Mouse (Mus musculus) B cell, adult 2 months (primary cell): Measurements from ENCODE around the gene Thap7.

ENCODE experiments used
- DNase-seq, 2 experiments: peaks; one replicate each; pipeline ENCODE4 v3.0.0; 2022

Gene Thap7

DNA sequence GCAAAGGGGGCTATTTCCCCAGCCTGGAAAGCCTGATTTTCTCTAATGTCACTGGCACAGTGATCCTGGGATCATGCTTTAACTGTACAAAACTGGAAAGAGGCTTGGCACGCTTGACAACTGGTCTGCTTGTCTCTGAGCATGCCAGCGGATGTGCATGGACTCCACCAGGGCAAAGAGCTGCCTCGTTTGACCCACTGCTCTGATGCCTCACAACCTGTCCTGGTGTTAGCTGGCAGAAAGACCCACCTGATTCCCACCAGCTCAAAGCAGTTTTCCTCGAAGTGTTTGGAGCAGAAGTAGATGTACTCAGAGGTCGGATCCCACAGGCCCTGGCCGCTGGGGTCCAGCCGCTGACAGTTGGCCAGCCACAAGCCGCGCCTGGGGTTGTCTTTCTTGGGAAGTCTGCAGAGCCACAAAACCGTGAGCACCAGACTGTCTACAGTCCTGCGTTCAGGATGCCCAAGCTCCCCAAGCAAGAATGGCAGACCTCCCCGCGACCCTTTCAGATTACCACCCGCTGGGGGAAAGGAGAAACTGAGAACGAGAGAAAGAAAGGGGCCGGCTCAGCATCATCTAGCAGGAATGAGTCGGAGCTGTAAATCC is 852 bp downstream of the Thap7 start:
- DNase-seq, result no peak

- DNase-seq, result no peak
Measured at GRCm38 (mm10) chr16:17528276-17528675, 2.7 kb downstream of the Thap7 start.

GRCm38 (mm10) chr16:17527606-17528005 is 3.3 kb downstream of the Thap7 start:
- no peak for DNase-seq

DNA sequence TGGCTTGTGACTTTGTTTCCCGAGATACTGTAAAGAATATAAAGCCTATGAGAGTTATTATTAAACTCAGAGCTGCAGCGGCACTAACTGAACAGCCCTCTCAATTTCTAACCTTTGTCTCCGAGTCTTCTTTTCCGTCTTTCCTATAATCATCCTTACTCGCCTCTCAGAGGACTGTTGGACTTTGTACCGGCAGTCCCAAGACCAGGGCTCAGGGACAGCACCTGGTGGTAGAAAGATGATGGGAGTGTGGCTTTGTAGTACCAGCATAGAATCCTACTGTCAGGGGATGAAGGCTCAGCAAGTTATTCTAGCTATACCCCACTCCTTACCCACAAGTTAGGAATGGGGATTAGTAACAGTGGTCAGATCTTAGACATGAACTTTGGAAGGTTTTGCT is 4.7 kb downstream of the Thap7 start:
- DNase-seq, result no peak

DNA sequence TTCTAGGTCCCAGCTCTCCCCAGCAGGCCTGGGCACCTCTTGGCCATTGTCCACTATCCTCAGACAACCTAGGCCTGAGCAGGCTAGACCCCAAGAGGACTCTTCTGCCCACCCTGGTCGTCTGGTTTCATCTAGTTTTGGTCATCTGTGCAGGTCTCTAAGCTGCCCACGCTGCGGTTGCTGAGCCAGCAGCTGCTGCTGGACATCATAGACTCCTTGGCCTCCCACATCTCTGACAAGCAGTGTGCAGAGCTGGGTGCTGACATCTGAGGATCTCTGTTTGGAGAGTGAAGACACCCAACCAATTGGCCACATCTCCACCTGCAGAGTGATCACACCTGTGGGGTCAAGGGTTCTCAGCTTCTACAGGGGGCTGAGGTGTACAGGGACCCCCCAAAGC is 5.4 kb downstream of the Thap7 start:
- no peak for DNase-seq

- DNase-seq, result no peak
Measured at GRCm38 (mm10) chr16:17524156-17524555, 6.8 kb downstream of the Thap7 start.

GRCm38 (mm10) chr16:17518910-17519309 is 12.0 kb downstream of the Thap7 start:
- DNase-seq, result no peak

DNA sequence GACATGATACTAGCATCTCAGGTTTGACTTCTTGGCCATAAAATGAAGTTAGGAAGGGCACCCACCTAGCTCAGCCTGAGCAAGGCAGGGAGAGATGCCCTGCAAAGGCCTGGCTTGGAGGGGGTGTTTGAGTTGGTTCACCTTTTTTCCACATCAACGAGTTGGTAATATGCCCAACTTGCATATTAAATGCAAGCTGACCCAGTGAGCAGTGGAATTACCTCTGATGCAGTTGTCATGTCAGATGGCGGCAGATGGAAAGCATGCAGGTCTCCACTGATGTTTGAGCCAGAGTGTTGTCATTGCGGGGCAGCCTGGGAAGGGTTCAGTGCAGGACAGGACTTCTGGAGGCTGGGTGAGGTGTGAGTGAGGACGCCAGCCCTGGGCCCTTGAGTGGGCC is 19.5 kb downstream of the Thap7 start:
- DNase-seq, result no peak

- no peak for DNase-seq
Measured at GRCm38 (mm10) chr16:17510686-17511085, 20.2 kb downstream of the Thap7 start.

DNA sequence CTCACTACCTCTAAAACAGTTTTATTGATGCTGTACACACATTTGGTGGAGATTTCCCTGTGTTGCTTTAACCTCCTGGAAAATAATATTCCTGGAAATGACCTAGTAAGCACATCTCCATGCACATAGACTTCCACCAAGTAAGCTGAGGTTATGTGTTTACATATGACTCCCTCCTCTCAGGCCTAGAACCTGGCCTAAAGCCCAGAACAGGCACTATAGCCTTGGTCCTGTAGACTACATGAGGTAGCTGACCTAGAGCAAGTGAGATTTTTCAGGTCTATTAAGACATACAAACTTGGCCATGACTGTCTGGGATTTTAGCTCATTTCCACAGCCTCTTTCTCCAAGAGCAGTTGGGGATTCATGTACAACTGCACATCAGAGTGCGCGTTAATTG is 20.8 kb downstream of the Thap7 start:
- DNase-seq, result no peak

DNA sequence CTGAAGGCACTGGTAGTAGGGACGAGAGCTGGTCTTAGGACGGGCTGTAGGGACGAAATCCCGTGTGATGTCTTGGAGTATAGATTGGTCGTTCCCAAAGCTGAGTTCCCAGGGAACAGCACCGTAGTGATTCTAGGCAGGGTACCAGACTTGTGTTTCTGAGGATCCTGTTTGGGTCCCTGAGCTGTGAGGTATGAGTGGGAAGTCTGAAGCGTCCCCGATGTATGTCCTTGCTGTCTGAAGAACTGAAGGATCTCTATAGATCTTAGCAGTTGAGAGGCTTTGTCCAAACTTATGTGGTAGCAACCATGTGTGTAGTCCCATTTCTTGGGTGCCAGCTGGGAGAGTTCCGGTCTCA is 21.7 kb downstream of the Thap7 start:
- no peak for DNase-seq

DNA sequence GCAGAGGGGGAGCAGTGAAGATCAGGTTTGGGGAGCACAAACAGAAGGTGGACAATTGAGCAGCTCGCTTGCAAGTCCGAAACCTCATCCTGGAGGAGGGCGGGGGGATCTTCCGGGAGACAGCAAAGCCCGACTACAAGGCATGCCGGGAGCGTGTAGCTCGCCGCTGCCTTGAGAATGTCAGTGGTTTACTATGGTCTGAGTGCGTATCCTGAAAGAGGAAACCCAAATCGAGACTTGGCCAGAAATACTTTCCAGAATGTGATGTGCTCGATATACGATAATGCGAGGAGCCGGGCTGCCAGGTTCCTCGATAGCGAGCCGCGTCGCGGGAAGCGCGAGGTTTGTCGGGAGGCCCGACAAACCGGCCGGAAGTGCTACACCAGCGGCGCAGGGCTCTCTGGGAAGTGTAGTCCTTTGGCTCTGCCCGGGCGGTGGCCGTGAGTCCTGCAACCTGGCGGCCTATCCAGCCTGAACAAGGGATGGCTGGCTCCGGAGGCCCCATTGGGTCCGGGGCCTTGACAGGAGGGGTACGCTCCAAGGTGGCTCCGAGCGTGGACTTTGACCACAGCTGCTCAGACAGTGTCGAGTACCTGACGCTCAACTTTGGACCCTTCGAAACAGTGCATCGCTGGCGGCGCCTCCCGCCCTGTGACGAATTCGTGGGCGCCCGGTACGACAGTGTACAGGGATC is 22.2 kb downstream of the Thap7 start, which contains the start of gene Lztr1:
Gene Lztr1 (plus strand): TSS at position 143 of the 694 bp plus-strand sequence.
- DNase-seq, result peak; percentile 89 to 90

GRCm38 (mm10) chr16:17508031-17508430 is 22.9 kb downstream of the Thap7 start:
- DNase-seq, result peak in 1 of 2 experiments; percentile 17

- DNase-seq, result no peak
Measured at GRCm38 (mm10) chr16:17507018-17507552, 23.9 kb downstream of the Thap7 start.

- DNase-seq, result no peak
Measured at GRCm38 (mm10) chr16:17502681-17503080, 28.3 kb downstream of the Thap7 start.

- no peak for DNase-seq
Measured at GRCm38 (mm10) chr16:17499249-17499883, 31.6 kb downstream of the Thap7 start.

GRCm38 (mm10) chr16:17496499-17497305 is 34.2 kb downstream of the Thap7 start:
- no peak for DNase-seq

GRCm38 (mm10) chr16:17491896-17492561 is 38.9 kb downstream of the Thap7 start:
- no peak for DNase-seq

DNA sequence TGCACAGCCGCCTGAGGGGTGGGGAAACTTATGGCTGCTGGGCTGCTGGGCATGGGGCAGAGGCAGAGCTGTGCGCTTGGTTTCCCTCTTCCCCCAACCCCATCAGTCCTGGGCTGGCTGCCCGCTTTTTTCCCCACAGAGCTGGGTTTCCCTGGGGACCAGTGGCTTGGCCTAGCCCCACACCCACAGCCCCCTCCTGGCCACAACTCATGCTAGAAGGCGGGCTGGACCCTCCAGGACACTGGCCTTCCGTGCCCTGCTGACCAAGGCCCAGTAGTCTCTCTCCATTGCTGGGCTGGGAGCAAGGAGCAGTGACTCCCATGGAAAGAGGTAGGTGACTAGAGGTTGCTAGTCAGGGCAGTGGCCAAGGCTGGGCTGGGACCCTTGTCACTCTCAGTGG is 39.8 kb downstream of the Thap7 start:
- no peak for DNase-seq

DNA sequence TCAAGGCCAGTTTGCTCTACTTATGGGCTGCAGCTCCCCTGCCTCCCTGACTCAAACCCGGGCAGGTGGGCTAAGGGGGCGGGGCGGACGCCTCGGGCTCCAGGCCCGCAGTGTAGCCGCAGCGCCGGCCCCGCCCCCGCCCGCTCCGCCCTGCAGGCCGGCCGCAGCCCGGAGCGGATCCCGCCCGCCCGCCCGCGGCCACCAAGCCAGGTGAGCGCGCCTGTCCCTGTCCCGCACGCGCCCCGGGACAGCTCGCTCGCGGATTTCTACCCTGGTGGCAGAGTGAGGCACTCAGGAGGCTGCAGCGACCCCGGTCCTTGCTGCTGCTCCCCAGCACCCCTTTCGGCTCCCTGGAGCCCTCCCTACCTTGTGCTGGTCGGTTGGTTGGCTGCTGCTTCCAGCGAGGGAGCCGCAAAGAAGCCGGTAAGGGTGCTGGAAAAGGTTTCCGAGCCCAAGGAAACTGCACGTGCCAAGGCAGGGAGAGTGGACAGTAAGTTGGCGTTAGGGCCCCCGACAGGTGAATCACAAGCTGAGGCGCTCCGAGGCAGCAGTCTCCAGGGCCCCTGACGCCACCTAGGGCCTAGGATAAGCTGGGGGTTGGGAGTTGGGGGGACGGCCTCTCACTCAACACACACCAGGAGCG is 41.3 kb downstream of the Thap7 start, which contains the start of gene Aifm3:
Gene Aifm3 (plus strand): TSS at position 143 of the 643 bp plus-strand sequence.
- DNase-seq, result peak; percentile 14 to 18

GRCm38 (mm10) chr16:17488478-17489468 is 42.2 kb downstream of the Thap7 start:
- peak; percentile 17 to 40 for DNase-seq
